Mouse (Mus musculus) liver, embryonic 14.5 days (tissue): ENCODE measurements at regions not wholly inside any gene's neighbourhood (a gene's known extent, or its start where the extent isn't known, plus 50 kb on each side); places are given as distances from the start of the nearest gene placed in this dataset.

ENCODE experiments used
- CTCF ChIP-seq: IDR thresholded peaks from 2 replicates; pipeline ENCODE4 v1.5.1; 2016; ENCODE audit warnings: antibody characterized with exemption, low read depth, control low read depth
- EP300 ChIP-seq: IDR thresholded peaks from 2 replicates; pipeline ENCODE4 v1.6.1; 2016; ENCODE audit warnings: antibody characterized with exemption, low read depth

- TF ChIP-seq CTCF = no peak
- no peak for TF ChIP-seq EP300
Measured at GRCm38 (mm10) chr8:103374151-103374550, 588.7 kb upstream of the Cdh11 start.
